Mouse (Mus musculus) MEL (cell line): Measurements from ENCODE around the gene Paics.

ENCODE experiments used
- CHD1 ChIP-seq: IDR thresholded peaks from 2 replicates; pipeline ENCODE4 v1.6.1; 2012; ENCODE audit warnings: low read depth, mild to moderate bottlenecking, inconsistent platforms, low read length, improper control_type of control experiment
- CTCF ChIP-seq, 3 experiments: IDR thresholded peaks in 2 of 3; conservative IDR thresholded peaks in 1 of 3; 2 replicates each; pipeline ENCODE4 v1.5.1; 2011 to 2012; ENCODE audit warnings: low read length in 3 of 3, low read depth in 2 of 3, mild to moderate bottlenecking in 2 of 3, improper control_type of control experiment in 1 of 3, inconsistent platforms in 1 of 3, mixed read lengths in 1 of 3, moderate library complexity in 1 of 3; ENCODE audit not compliant: control insufficient read depth in 1 of 3, insufficient read depth in 1 of 3, poor library complexity in 1 of 3, severe bottlenecking in 1 of 3
- GATA1 ChIP-seq: IDR thresholded peaks from 2 replicates; pipeline ENCODE4 v1.6.1; 2011; ENCODE audit warnings: low read depth, low read length, improper control_type of control experiment
- KAT2A ChIP-seq: conservative IDR thresholded peaks from 2 replicates; pipeline ENCODE4 v1.6.1; 2012; ENCODE audit warnings: low read depth, low read length, improper control_type of control experiment, inconsistent platforms
- MEF2A ChIP-seq: IDR thresholded peaks from 2 replicates; pipeline ENCODE4 v1.6.1; 2014; ENCODE audit warnings: low read depth, mild to moderate bottlenecking, inconsistent platforms, low read length, improper control_type of control experiment; ENCODE audit not compliant: poor library complexity, insufficient replicate concordance, severe bottlenecking; ENCODE audit errors: extremely low read depth
- POLR2AphosphoS2 ChIP-seq: IDR thresholded peaks from 2 replicates; pipeline ENCODE4 v1.6.1; 2011; ENCODE audit warnings: low read length, improper control_type of control experiment
- RCOR1 ChIP-seq: IDR thresholded peaks from 2 replicates; pipeline ENCODE4 v1.6.1; 2012; ENCODE audit warnings: low read depth, mild to moderate bottlenecking, inconsistent platforms, low read length, improper control_type of control experiment
- SIN3A ChIP-seq: IDR thresholded peaks from 2 replicates; pipeline ENCODE4 v1.6.1; 2012; ENCODE audit warnings: low read length, improper control_type of control experiment, inconsistent platforms
- TBP ChIP-seq: IDR thresholded peaks from 2 replicates; pipeline ENCODE4 v1.8.0; 2011; ENCODE audit warnings: low read depth, low read length, improper control_type of control experiment
- TCF12 ChIP-seq: IDR thresholded peaks from 2 replicates; pipeline ENCODE4 v1.6.1; 2014; ENCODE audit warnings: low read depth, mild to moderate bottlenecking, inconsistent platforms, low read length, improper control_type of control experiment, moderate library complexity
- UBTF ChIP-seq: IDR thresholded peaks from 2 replicates; pipeline ENCODE4 v1.6.1; 2012; ENCODE audit warnings: low read depth, mild to moderate bottlenecking, inconsistent platforms, low read length, improper control_type of control experiment, moderate library complexity, borderline replicate concordance; ENCODE audit not compliant: insufficient read depth
- ZC3H11A ChIP-seq: IDR thresholded peaks from 2 replicates; pipeline ENCODE4 v1.6.1; 2012; ENCODE audit warnings: low read depth, mild to moderate bottlenecking, inconsistent platforms, low read length, improper control_type of control experiment
- ZNF384 ChIP-seq: IDR thresholded peaks from 2 replicates; pipeline ENCODE4 v1.6.1; 2012; ENCODE audit warnings: low read depth, mild to moderate bottlenecking, inconsistent platforms, low read length, improper control_type of control experiment

- TF ChIP-seq TBP = no peak
- TF ChIP-seq GATA1 = peak; percentile 25; the same call in 1 of the 2 replicates
- TF ChIP-seq MEF2A = no peak
- no peak for TF ChIP-seq POLR2AphosphoS2
- TF ChIP-seq TCF12 = no peak
- TF ChIP-seq UBTF = no peak
- TF ChIP-seq ZC3H11A = no peak
- no peak for TF ChIP-seq RCOR1
- peak; percentile 90; the same call in 1 of the 2 replicates for TF ChIP-seq SIN3A
- TF ChIP-seq CHD1 = no peak; the same call in none of the 2 replicates
- TF ChIP-seq CTCF (IDR thresholded peaks at IDR 0.05 in 2 of 3, conservative IDR thresholded peaks at IDR 0.05 in 1 of 3; ENCODE audit: control insufficient read depth in 1 of 3, insufficient read depth in 1 of 3, low read depth in 2 of 3, low read length in 3 of 3, poor library complexity in 1 of 3, severe bottlenecking in 1 of 3) = no peak
- no peak for TF ChIP-seq KAT2A
- no peak for TF ChIP-seq ZNF384
Measured at GRCm38 (mm10) chr5:76950343-76951105, 583 bp upstream of the Paics start.
